Mouse (Mus musculus) c-Kit-positive CD71-negative TER-119-negative erythroid progenitor cells, embryonic 14.5 days (primary cell): ENCODE measurements around the gene Purb.
"Not testable (repeated sequence)": the region's sequence is repeated elsewhere in the genome, so short reads cannot be mapped to it uniquely, and the experiment has no call there.

Experiments used
- DNase-seq: peaks from one replicate; pipeline ENCODE4 v3.0.0-alpha.2; 2013; ENCODE audit warnings: low read depth

Purb gene

GRCm38 (mm10) chr11:6484244-6484959 lies 8.7 kb upstream of the Purb start:
- no peak for DNase-seq

- DNase-seq = no peak
Observed at GRCm38 (mm10) chr11:6483103-6483502, 7.4 kb upstream of the Purb start.

GRCm38 (mm10) chr11:6481669-6482185 lies 6.0 kb upstream of the Purb start:
- DNase-seq = no peak

GRCm38 (mm10) chr11:6480681-6481405 lies 5.1 kb upstream of the Purb start:
- DNase-seq = no peak

GRCm38 (mm10) chr11:6480191-6480590 lies 4.5 kb upstream of the Purb start:
- DNase-seq = no peak

GRCm38 (mm10) chr11:6479231-6479630 lies 3.5 kb upstream of the Purb start:
- no peak for DNase-seq

DNA sequence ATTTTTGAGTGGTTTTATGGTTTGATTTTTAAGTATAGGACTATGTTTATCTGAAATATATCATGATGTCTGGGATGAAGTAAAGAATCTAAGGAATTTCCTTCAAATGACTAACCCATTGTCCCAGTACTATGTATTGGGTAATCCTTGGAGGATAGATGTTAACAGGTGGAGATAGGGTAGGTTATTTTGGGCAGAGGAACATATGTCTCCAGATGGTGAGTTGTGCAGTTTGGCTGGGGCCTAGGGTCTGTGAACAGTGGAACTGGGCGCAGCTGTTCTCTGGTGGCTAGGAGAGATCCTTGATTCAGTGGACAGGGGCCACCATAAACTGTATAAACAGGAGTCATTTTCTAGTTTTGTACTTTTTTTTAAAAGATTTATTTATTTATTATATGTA lies 1.6 kb upstream of the Purb start:
- DNase-seq = no peak

- DNase-seq = no peak
Observed at GRCm38 (mm10) chr11:6476876-6477275, 1.2 kb upstream of the Purb start.

DNA sequence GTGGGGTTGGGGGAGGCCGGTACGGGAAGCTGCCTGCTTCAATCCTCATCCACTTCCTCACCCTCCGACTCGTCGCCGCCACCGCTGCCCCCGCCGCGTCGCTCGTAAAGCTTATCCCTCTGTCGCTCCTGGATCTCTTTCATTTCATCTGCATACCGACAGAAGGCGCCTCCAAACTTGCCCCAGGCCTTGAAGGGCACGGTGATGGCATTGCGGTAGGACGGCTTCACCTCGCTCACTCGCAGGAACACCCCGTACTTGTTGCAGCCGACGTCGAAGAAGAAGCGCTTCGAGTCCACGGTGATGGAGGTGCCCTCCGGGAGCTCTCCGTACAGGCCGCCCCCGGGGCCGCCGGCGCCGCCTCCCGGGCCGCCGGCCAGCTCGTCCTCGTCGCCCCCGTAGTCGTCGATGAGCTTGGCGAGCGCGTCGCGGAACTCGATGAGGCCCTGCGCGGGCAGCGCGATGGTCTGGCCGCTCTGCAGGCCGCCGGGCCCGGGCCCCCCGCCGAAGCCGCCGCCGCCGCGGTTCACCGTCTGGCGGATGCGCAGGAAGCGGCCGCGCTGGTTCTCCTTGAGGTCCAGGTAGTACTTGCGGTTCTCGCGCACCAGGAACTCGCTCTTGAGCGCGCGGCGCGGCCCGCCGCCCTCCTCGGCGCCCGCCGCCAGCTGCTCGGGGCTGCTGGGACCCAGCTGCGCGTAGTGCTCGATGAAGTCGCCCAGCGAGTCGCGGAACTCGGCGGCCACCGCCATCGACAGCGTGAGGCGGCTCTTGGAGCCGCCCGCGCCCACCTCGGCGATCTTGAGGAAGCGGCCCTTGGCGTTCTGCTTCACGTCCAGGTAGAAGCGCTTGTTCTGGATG lies 614 bp downstream of the Purb start:
- DNase-seq = no peak

- DNase-seq = no peak
Observed at GRCm38 (mm10) chr11:6474381-6474780, 1.3 kb downstream of the Purb start.

DNA sequence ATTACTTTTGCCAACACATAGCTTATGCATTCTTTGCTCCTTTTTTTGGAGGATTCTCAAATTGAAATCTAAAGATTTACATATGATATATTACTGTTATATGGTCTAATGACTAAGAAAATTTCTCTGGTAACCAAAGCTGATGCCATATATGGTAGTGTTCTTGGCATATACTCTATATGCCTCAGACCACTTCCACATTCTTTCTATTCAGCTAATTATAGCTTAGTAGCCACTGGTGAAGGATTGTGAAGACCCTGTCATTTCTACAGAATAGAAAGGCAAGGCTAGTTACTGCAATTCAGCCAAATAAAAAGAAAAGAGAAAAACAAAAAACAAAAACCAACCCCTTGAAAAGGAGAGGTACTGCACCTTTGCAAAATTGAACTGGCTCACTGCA lies 3.6 kb downstream of the Purb start:
- no peak for DNase-seq

- no peak for DNase-seq
Observed at GRCm38 (mm10) chr11:6471493-6471892, 4.2 kb downstream of the Purb start.

- no peak for DNase-seq
Observed at GRCm38 (mm10) chr11:6471054-6471453, 4.7 kb downstream of the Purb start.

DNA sequence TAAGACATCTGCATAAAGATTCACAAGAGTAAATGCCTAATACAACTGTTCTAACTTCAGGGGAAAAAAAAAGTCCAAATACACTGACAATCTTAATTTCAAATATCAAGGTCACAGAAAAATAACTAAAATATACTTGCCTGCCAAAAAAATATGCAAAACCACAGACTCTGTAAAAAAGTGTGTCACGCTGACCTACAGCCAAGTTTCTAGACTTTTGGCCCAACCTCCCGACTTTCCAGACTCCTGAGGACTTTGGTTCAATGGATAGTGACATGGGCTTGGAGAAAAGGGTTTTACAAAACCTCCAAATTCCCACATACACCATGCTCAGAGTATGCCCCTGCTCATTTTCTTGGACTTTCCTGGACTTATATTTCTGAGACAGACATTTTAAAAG lies 7.2 kb downstream of the Purb start:
- DNase-seq = no peak

DNA sequence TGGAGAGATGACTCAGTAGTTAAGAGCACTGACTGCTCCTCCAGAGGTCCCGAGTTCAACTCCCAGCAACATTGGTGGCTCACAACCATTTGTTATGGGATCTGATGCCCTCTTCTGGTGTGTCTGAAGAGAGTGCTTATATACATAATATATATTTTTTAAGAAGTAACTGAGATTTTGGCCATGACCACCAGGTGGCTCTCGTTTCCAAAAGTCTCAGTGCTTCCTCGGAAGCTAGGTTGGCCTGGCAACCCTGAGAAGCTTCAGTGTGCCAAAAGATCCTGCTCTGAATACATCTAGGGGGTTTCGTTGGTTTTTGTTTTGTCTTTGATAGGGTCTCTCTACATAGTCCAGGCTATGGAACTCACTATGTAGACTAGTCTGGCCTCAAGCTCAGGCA lies 10.6 kb downstream of the Purb start:
- peak; percentile 74 for DNase-seq

DNA sequence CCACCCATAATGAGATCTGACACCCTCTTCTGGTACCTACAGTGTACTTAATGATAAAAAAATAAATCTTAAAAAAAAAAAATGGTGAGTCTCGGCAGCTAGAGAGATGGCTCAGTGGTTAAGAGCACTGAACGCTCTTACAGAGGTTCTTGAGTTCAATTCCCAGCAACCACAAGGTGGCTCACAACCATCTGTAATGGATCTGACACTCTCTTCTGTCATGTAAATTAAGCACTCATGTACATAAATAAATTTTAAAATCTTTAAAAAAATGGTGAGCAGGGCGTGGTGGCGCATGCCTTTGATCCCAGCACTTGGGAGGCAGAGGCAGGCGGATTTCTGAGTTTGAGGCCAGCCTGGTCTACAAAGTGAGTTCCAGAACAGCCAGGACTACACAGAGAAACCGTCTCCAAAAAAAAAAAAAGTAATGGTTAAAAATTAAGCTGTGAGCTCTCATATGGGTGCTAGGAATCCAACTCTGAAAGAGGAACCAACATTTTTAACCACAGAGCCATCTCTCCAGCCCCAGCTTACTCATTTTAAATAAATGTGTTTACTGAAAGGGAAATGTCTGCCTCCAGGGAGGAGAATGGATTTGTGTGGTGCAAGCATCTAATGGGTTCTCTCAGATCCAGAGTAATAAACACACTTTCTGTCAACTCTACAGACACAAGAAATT lies 12.4 kb downstream of the Purb start:
- DNase-seq = no peak

- DNase-seq = no peak
Observed at GRCm38 (mm10) chr11:6456083-6456482, 19.6 kb downstream of the Purb start.

GRCm38 (mm10) chr11:6448155-6448554 lies 27.6 kb downstream of the Purb start:
- not testable (repeated sequence) for DNase-seq

GRCm38 (mm10) chr11:6447493-6447892 lies 28.2 kb downstream of the Purb start:
- DNase-seq = no peak

GRCm38 (mm10) chr11:6445951-6446350 lies 29.8 kb downstream of the Purb start:
- DNase-seq = no peak

GRCm38 (mm10) chr11:6445441-6445840 lies 30.3 kb downstream of the Purb start:
- no peak for DNase-seq
